9 mouse cellular contexts compared by ENCODE assay signal in the genomic region with DNA sequence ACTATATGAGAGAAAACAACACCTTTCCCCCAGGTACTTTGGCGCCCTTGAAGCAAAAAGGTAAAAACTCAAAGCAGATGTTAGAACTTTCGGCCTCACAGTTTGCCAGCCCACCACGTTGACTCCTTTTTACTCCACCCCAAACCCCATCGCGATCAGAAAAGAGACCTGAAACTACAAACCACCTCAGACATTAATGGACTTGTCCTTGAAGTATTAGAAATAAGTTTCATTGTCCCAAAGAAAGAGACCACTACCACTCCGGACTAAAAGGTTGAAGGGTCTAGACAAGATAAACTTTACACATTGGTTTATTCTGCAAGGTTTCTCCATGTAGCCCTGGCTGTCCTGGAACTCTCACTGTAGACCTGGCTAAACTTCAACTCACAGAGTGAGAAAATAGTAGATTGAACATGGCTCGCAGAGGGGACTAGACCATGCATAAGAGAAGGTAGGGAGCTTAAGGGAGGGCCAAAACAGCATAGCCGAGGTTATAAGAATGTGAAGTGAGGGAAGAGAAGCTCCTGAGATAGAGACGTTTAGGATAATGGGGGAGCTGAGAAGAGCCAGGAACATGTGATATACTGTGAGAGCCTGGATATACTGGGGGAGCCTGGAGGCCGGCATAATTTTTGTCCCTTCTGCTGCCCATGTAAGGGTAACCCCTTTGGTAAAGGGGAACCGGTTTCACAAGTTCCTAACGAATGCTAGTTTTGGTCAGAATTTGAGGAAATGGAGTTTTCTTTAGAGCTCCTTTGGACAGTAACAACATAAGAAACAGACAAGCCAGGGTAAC. TPM values are rescaled to one million over a fixed set of nuclear protein-coding genes. Genes with fewer than 3 reads are reported as not detected.
DNase-seq lines count a peak whose midpoint lies in the region; ATAC-seq and TF ChIP-seq lines count a peak whose summit lies in the region.
"Had no signal": no experiment of that assay in that cellular context is flagged by ENCODE, and none has a peak within 500 bp of the region (broad histone marks: within the 10 kb centered on the region; RNA-seq: fewer than 3 reads in every experiment).

No protein-coding gene starts in this region.

- peak overlapping the region; percentile 76 for H3K4me3 ChIP-seq in kidney, embryonic 15.5 days (replicated peaks)
- peak overlapping the region; percentile 70 for H3K4me3 ChIP-seq in embryonic facial prominence, embryonic 14.5 days (ENCODE audit: low read depth, low read length)
- H3K4me3 ChIP-seq in intestine, postnatal 0 days (ENCODE audit: low read depth, low read length): peak overlapping the region; percentile 64; the same call in 1 of the 2 replicates
- H3K4me3 ChIP-seq in myocyte: peak overlapping the region; percentile 77

- TF ChIP-seq CTCF in intestine, postnatal 0 days (IDR thresholded peaks at IDR 0.05; ENCODE audit: low read depth): no peak

- no peak for TF ChIP-seq POLR2A in myocyte (IDR thresholded peaks at IDR 0.05; ENCODE audit: insufficient read length, low read depth)

- H3K9me3 ChIP-seq in kidney, embryonic 15.5 days (replicated peaks): no peaks in the 10 kb centered on the region
- H3K9me3 ChIP-seq in embryonic facial prominence, embryonic 14.5 days (ENCODE audit: control insufficient read depth, low read length): no peaks in the 10 kb centered on the region
- H3K9me3 ChIP-seq in intestine, postnatal 0 days (ENCODE audit: control insufficient read depth): no peaks in the 10 kb centered on the region

- DNase-seq in kidney, postnatal 10 days: no peak
- no peak for DNase-seq in embryonic facial prominence, embryonic 14.5 days (ENCODE audit: low spot score)
- no peak for DNase-seq in adrenal gland, postnatal 14 days
- DNase-seq in urinary bladder, postnatal 10 days (ENCODE audit: low spot score): no peak
- DNase-seq in layer of hippocampus, adult 9-10 months (ENCODE audit: low spot score): no peak

- peak overlapping the region; percentile 84 for H3K4me2 ChIP-seq in kidney, embryonic 15.5 days
- peak overlapping the region; percentile 54 for H3K4me2 ChIP-seq in embryonic facial prominence, embryonic 14.5 days (ENCODE audit: low read depth, low read length)
- H3K4me2 ChIP-seq in intestine, postnatal 0 days (replicated peaks; ENCODE audit: low read depth): peak overlapping the region; percentile 54
- peak overlapping the region; percentile 81 for H3K4me2 ChIP-seq in myocyte (ENCODE audit: low read depth)

- no peaks in the 10 kb centered on the region for H3K27me3 ChIP-seq in kidney, embryonic 15.5 days
- H3K27me3 ChIP-seq in embryonic facial prominence, embryonic 14.5 days (replicated peaks; ENCODE audit: control insufficient read depth, insufficient read depth, low read length): no peaks in the 10 kb centered on the region
- no peaks in the 10 kb centered on the region for H3K27me3 ChIP-seq in intestine, postnatal 0 days (replicated peaks; ENCODE audit: control insufficient read depth, insufficient read depth, low read length)
- H3K27me3 ChIP-seq in myocyte (ENCODE audit: control insufficient read depth, insufficient read depth, insufficient read length): no peaks in the 10 kb centered on the region

- WGBS in kidney, embryonic 15.5 days: 60% methylated on average over 12 of the region's 12 CpGs
- 58% methylated on average over 12 of the region's 12 CpGs for WGBS in embryonic facial prominence, embryonic 14.5 days
- WGBS in intestine, postnatal 0 days: 54% methylated on average over 12 of the region's 12 CpGs

- H3K9ac ChIP-seq in kidney, embryonic 15.5 days: no peak overlapping the region
- H3K9ac ChIP-seq in embryonic facial prominence, embryonic 14.5 days (ENCODE audit: low read depth, low read length): no peak overlapping the region; the same call in 1 of the 2 replicates
- no peak overlapping the region for H3K9ac ChIP-seq in intestine, postnatal 0 days (ENCODE audit: low read depth, low read length)

- peaks cover 32% of the 10 kb centered on the region for H3K4me1 ChIP-seq in kidney, embryonic 15.5 days
- H3K4me1 ChIP-seq in embryonic facial prominence, embryonic 14.5 days (ENCODE audit: control insufficient read depth, insufficient read depth, low read length): peaks cover 12% of the 10 kb centered on the region
- H3K4me1 ChIP-seq in intestine, postnatal 0 days (replicated peaks; ENCODE audit: control insufficient read depth, insufficient read depth, low read length): peaks cover 10% of the 10 kb centered on the region; the same call in 1 of the 2 replicates

- peak overlapping the region; percentile 70 for H3K27ac ChIP-seq in kidney, embryonic 15.5 days
- H3K27ac ChIP-seq in embryonic facial prominence, embryonic 14.5 days (replicated peaks; ENCODE audit: low read depth, low read length): peak overlapping the region; percentile 36; the same call in 1 of the 2 replicates
- peak overlapping the region; percentile 47 for H3K27ac ChIP-seq in intestine, postnatal 0 days (ENCODE audit: low read depth, low read length)

- no peak overlapping the region for H3ac ChIP-seq in myocyte (ENCODE audit: control insufficient read depth, insufficient read length)

- H3K36me3 ChIP-seq in kidney, embryonic 15.5 days: peaks cover 23% of the 10 kb centered on the region
- peaks cover 25% of the 10 kb centered on the region for H3K36me3 ChIP-seq in embryonic facial prominence, embryonic 14.5 days (ENCODE audit: control insufficient read depth, insufficient read depth, low read length)
- peaks cover 11% of the 10 kb centered on the region for H3K36me3 ChIP-seq in intestine, postnatal 0 days (ENCODE audit: control insufficient read depth, insufficient read depth)
- H3K36me3 ChIP-seq in myocyte (ENCODE audit: control insufficient read depth, insufficient read depth): peaks cover 16% of the 10 kb centered on the region

- ATAC-seq in kidney, embryonic 15.5 days (replicated peaks; ENCODE audit: low FRiP score): no peak
- ATAC-seq in embryonic facial prominence, embryonic 14.5 days (ENCODE audit: low read depth): no peak
- no peak for ATAC-seq in intestine, postnatal 0 days

- peaks cover 40% of the 10 kb centered on the region for H3K79me2 ChIP-seq in myocyte (ENCODE audit: control insufficient read depth, insufficient read depth)

TF ChIP-seq in myocyte, 11 proteins besides CTCF, POLR2A, EP300 and RAD21:
- TF ChIP-seq MYOG (IDR thresholded peaks at IDR 0.05; ENCODE audit: control insufficient read depth in 1 of 3, insufficient read depth in 1 of 3, insufficient read length in 2 of 3, low read depth in 2 of 3): no peak
- no peak for TF ChIP-seq CEBPB (IDR thresholded peaks at IDR 0.05; ENCODE audit: insufficient read depth, poor library complexity, severe bottlenecking)
- TF ChIP-seq SRF (IDR thresholded peaks at IDR 0.05; ENCODE audit: control insufficient read depth, insufficient read length, low read depth): no peak
- no peak for TF ChIP-seq TCF3 (IDR thresholded peaks at IDR 0.05; ENCODE audit: insufficient read length, low read depth)
- TF ChIP-seq USF1 (IDR thresholded peaks at IDR 0.05; ENCODE audit: low read depth): no peak

RNA-seq across cellular contexts. Expression of a gene that starts 0.9 kb away (rescaled TPM):
- polyA plus RNA-seq in kidney, embryonic 15.5 days (2015; fragmentation: Nextera tagmentation; extraction: Ambion mirVana): 188 and 215 TPM in 2 replicates
- 183 and 205 TPM in 2 replicates for polyA plus RNA-seq in embryonic facial prominence, embryonic 14.5 days (2014; fragmentation: Nextera tagmentation; extraction: Ambion mirVana)
- polyA plus RNA-seq in intestine, postnatal 0 days (2015; fragmentation: Nextera tagmentation; extraction: Ambion mirVana): 138 and 154 TPM in 2 replicates
- polyA plus RNA-seq in myocyte (2012; fragmentation: generic; extraction: Trizol): 863 TPM
- 99.6 and 157 TPM in 2 replicates for total RNA-seq in adrenal gland, postnatal 14 days (2021)

RNA-seq across cellular contexts. Expression of a gene that starts 1.8 kb away (rescaled TPM):
- polyA plus RNA-seq in kidney, embryonic 15.5 days (2015; fragmentation: Nextera tagmentation; extraction: Ambion mirVana): not detected in 2 replicates
- not detected in 2 replicates for polyA plus RNA-seq in embryonic facial prominence, embryonic 14.5 days (2014; fragmentation: Nextera tagmentation; extraction: Ambion mirVana)
- not detected in 2 replicates for polyA plus RNA-seq in intestine, postnatal 0 days (2015; fragmentation: Nextera tagmentation; extraction: Ambion mirVana)
- polyA plus RNA-seq in myocyte (2012; fragmentation: generic; extraction: Trizol): 0.02 TPM
- total RNA-seq in adrenal gland, postnatal 14 days (2021): not detected in 2 replicates
- total RNA-seq: megakaryocyte progenitor cell, adult 5-6 weeks had no signal

RNA-seq across cellular contexts. Expression of a gene that starts 9.6 kb away (rescaled TPM):
- 19.3 and 19.7 TPM in 2 replicates for polyA plus RNA-seq in kidney, embryonic 15.5 days (2015; fragmentation: Nextera tagmentation; extraction: Ambion mirVana)
- 23.5 and 26.5 TPM in 2 replicates for polyA plus RNA-seq in embryonic facial prominence, embryonic 14.5 days (2014; fragmentation: Nextera tagmentation; extraction: Ambion mirVana)
- polyA plus RNA-seq in intestine, postnatal 0 days (2015; fragmentation: Nextera tagmentation; extraction: Ambion mirVana): 29.0 and 32.5 TPM in 2 replicates
- 20.2 TPM for polyA plus RNA-seq in myocyte (2012; fragmentation: generic; extraction: Trizol)
- total RNA-seq in adrenal gland, postnatal 14 days (2021): 19.8 and 21.5 TPM in 2 replicates

RNA-seq across cellular contexts. Expression of a gene that starts 33.2 kb away (rescaled TPM):
- polyA plus RNA-seq in kidney, embryonic 15.5 days (2015; fragmentation: Nextera tagmentation; extraction: Ambion mirVana): 2.3 and 5.5 TPM in 2 replicates
- polyA plus RNA-seq in embryonic facial prominence, embryonic 14.5 days (2014; fragmentation: Nextera tagmentation; extraction: Ambion mirVana): 0.30 TPM in 1 of 2 replicates, not detected in the other
- 91.8 and 103 TPM in 2 replicates for polyA plus RNA-seq in intestine, postnatal 0 days (2015; fragmentation: Nextera tagmentation; extraction: Ambion mirVana)
- polyA plus RNA-seq in myocyte (2012; fragmentation: generic; extraction: Trizol): not detected
- total RNA-seq in adrenal gland, postnatal 14 days (2021): 1.6 and 15.1 TPM in 2 replicates

RNA-seq across cellular contexts. Expression of a gene that starts 57.3 kb away (rescaled TPM):
- polyA plus RNA-seq in kidney, embryonic 15.5 days (2015; fragmentation: Nextera tagmentation; extraction: Ambion mirVana): 1.6 and 3.1 TPM in 2 replicates
- 1.4 and 2.8 TPM in 2 replicates for polyA plus RNA-seq in embryonic facial prominence, embryonic 14.5 days (2014; fragmentation: Nextera tagmentation; extraction: Ambion mirVana)
- polyA plus RNA-seq in intestine, postnatal 0 days (2015; fragmentation: Nextera tagmentation; extraction: Ambion mirVana): 1.1 TPM in 2 replicates
- polyA plus RNA-seq in myocyte (2012; fragmentation: generic; extraction: Trizol): 0.10 TPM
- total RNA-seq in adrenal gland, postnatal 14 days (2021): 3.3 and 5.3 TPM in 2 replicates
